Mouse (Mus musculus) lung, adult 2 months (tissue): ENCODE data around the gene Ttll4.

Source experiments
- CTCF ChIP-seq: fragments of 200-500 bp; IDR thresholded peaks from 2 replicates; pipeline ENCODE4 v1.5.1; 2011; ENCODE audit warnings: mild to moderate bottlenecking, low read length, control low read depth; ENCODE audit not compliant: insufficient read depth
- POLR2A ChIP-seq: fragments of 200-500 bp; IDR thresholded peaks from 2 replicates; pipeline ENCODE4 v1.6.1; 2011; ENCODE audit warnings: low read depth, mild to moderate bottlenecking, control low read depth, low read length, borderline replicate concordance; ENCODE audit errors: extremely low read depth

GRCm38 (mm10) chr1:74628001-74628400 is 33.5 kb upstream of the Ttll4 start:
- no peak for TF ChIP-seq POLR2A
- TF ChIP-seq CTCF = no peak
